Comparison of ENCODE assay signal across 13 mouse cellular contexts in genomic region chr6:135331916-135332315, GRCm38 (mm10). TPM values are rescaled to one million over a fixed set of nuclear protein-coding genes. Genes with fewer than 3 reads are reported as not detected.
DNase-seq lines count a peak whose midpoint lies in the region; ATAC-seq and TF ChIP-seq lines count a peak whose summit lies in the region.
"Had no signal": no experiment of that assay in that cellular context is flagged by ENCODE, and none has a peak within 500 bp of the region (broad histone marks: within the 10 kb centered on the region; RNA-seq: fewer than 3 reads in every experiment).

No protein-coding gene starts in this region.

- no peak overlapping the region for H3K27ac ChIP-seq in heart, adult 2 months
- 0 out of 2 replicates have a peak overlapping the region, but pooled peaks have one; percentile 68 for H3K27ac ChIP-seq in neural tube, embryonic 13.5 days (replicated peaks)
- H3K27ac ChIP-seq: hindbrain, embryonic 15.5 days had no signal

- no peaks in the 10 kb centered on the region for H3K9me3 ChIP-seq in neural tube, embryonic 13.5 days
- H3K9me3 ChIP-seq: hindbrain, embryonic 15.5 days had no signal

- TF ChIP-seq EP300 in heart, adult 2 months (IDR thresholded peaks at IDR 0.05; ENCODE audit: insufficient read depth, low read depth, low read length), result no peak

- peak; percentile 25 for DNase-seq in heart, postnatal 4 days
- DNase-seq in heart, adult 2 months, result no peak
- no peak for DNase-seq in neural tube, embryonic 10.5 days (ENCODE audit: extremely low spot score, low spot score)
- DNase-seq in layer of hippocampus, adult 9-10 months (ENCODE audit: low spot score), result peak; percentile 41
- no peak for DNase-seq in embryo, embryonic 10.5 days (ENCODE audit: low spot score)
- DNase-seq in MN1 (ENCODE audit: low spot score), result no peak
- DNase-seq in gastrocnemius, postnatal 25 days, result no peak
- DNase-seq: cerebellum, adult 9-10 months; kidney, postnatal 36 days had no signal

- ATAC-seq in neural tube, embryonic 13.5 days (ENCODE audit: low read depth), result no peak

- H3K27me3 ChIP-seq in heart, adult 2 months (ENCODE audit: control insufficient read depth, insufficient read depth, low read length), result no peaks in the 10 kb centered on the region; the same call in 1 of the 2 replicates
- H3K27me3 ChIP-seq in neural tube, embryonic 13.5 days, result no peaks in the 10 kb centered on the region
- H3K27me3 ChIP-seq: hindbrain, embryonic 15.5 days had no signal

- H3K4me3 ChIP-seq in heart, adult 2 months, result no peak overlapping the region
- H3K4me3 ChIP-seq in neural tube, embryonic 13.5 days, result no peak overlapping the region
- H3K4me3 ChIP-seq: hindbrain, embryonic 15.5 days had no signal

- TF ChIP-seq POLR2A in heart, adult 2 months (IDR thresholded peaks at IDR 0.05; ENCODE audit: insufficient read depth, low read depth, low read length), result no peak

- no peaks in the 10 kb centered on the region for H3K79me2 ChIP-seq in heart, adult 2 months (replicated peaks; ENCODE audit: control insufficient read depth, insufficient read depth, low read length)

- H3K4me2 ChIP-seq in neural tube, embryonic 13.5 days, result no peak overlapping the region

- WGBS in heart, adult 2 months, result 66% methylated on average over 4 of the region's 4 CpGs
- WGBS in neural tube, embryonic 13.5 days, result 87% methylated on average over 4 of the region's 4 CpGs

- TF ChIP-seq CTCF in heart, adult 2 months (IDR thresholded peaks at IDR 0.05), result no peak

- H3K36me3 ChIP-seq in heart, adult 2 months (ENCODE audit: control insufficient read depth, insufficient read depth, low read length), result no peaks in the 10 kb centered on the region
- no peaks in the 10 kb centered on the region for H3K36me3 ChIP-seq in neural tube, embryonic 13.5 days
- H3K36me3 ChIP-seq: hindbrain, embryonic 15.5 days had no signal

- no peak overlapping the region for H3K9ac ChIP-seq in heart, adult 2 months (ENCODE audit: low read depth, low read length)
- no peak overlapping the region for H3K9ac ChIP-seq in neural tube, embryonic 13.5 days
- H3K9ac ChIP-seq: hindbrain, embryonic 15.5 days had no signal

- intact Hi-C loops in heart, adult 2 months (cut with DNase I), result no loop called here

- H3K4me1 ChIP-seq in heart, adult 2 months (ENCODE audit: control insufficient read depth, insufficient read depth, low read length), result peaks cover 2% of the 10 kb centered on the region
- H3K4me1 ChIP-seq in neural tube, embryonic 13.5 days (replicated peaks), result peaks cover 31% of the 10 kb centered on the region

RNA-seq across cellular contexts. Expression of gene Pbp2, which starts 21.7 kb away (rescaled TPM):
- not detected for total RNA-seq in heart, postnatal 4 days (2021)
- total RNA-seq in heart, adult 2 months (2021), result not detected
- polyA plus RNA-seq in heart, adult 2 months (2012; rRNA removed), result 0.12 TPM in 1 of 2 replicates, not detected in the other
- 0.20 TPM in 1 of 2 replicates, not detected in the other for polyA plus RNA-seq in neural tube, embryonic 13.5 days (2015; fragmentation: Nextera tagmentation; extraction: Ambion mirVana)
- not detected for total RNA-seq in gastrocnemius, postnatal 25 days (2021)
- total RNA-seq: granulocyte monocyte progenitor cell, adult 5-6 weeks; liver, adult 2 months had no signal
- polyA plus RNA-seq: liver, adult 2 months had no signal

RNA-seq across cellular contexts. Expression of gene Emp1, which starts 30.4 kb away (rescaled TPM):
- total RNA-seq in heart, postnatal 4 days (2021), result 100 to 1,000 TPM; 233 to 234 TPM
- total RNA-seq in heart, adult 2 months (2021), result 10 to 100 TPM; 33.5 to 49.0 TPM
- 52.4 and 125 TPM in 2 replicates for polyA plus RNA-seq in heart, adult 2 months (2012; rRNA removed)
- 15.1 and 16.2 TPM in 2 replicates for polyA plus RNA-seq in neural tube, embryonic 13.5 days (2015; fragmentation: Nextera tagmentation; extraction: Ambion mirVana)
- total RNA-seq in gastrocnemius, postnatal 25 days (2021), result 10 to 100 TPM; 47.3 to 59.7 TPM
- total RNA-seq: granulocyte monocyte progenitor cell, adult 5-6 weeks had no signal

Comparison
In these comparisons a context has a peak if more than half of its experiments do, and no peak if none do; other contexts are left out.
1. DNase-seq: peak in heart, postnatal 4 days (single experiment) and layer of hippocampus, adult 9-10 months (single experiment); none in heart, adult 2 months (0 of 2), neural tube, embryonic 10.5 days (single experiment), embryo, embryonic 10.5 days (single experiment), MN1 (single experiment) and gastrocnemius, postnatal 25 days (single experiment).